Mouse (Mus musculus): ENCODE data around the gene Rtkn. TPM values are rescaled to one million over a fixed set of nuclear protein-coding genes. Genes with fewer than 3 reads are reported as not detected.

Rtkn gene
- polyA plus RNA-seq, 1 experiment from 2014 or later, result 26.1 TPM

- H3K4me2 ChIP-seq (ENCODE audit: low read depth, low read length), result no peak overlapping the region
- H3K27me3 ChIP-seq (replicated peaks; ENCODE audit: control insufficient read depth, insufficient read depth, low read length), result no peaks in the 10 kb centered on the region
- no peak overlapping the region for H3K4me3 ChIP-seq (ENCODE audit: low read length)
- no peaks in the 10 kb centered on the region for H3K9me3 ChIP-seq (ENCODE audit: control insufficient read depth, low read length)
- H3K36me3 ChIP-seq (ENCODE audit: control insufficient read depth, insufficient read depth, low read length), result no peaks in the 10 kb centered on the region
- H3K27ac ChIP-seq (ENCODE audit: low read length), result no peak overlapping the region
- 84% methylated on average over 8 of the region's 8 CpGs for WGBS
- ATAC-seq, result no peak
- H3K9ac ChIP-seq (ENCODE audit: low read depth, low read length), result no peak overlapping the region
- H3K4me1 ChIP-seq (ENCODE audit: control insufficient read depth, insufficient read depth, low read length), result peaks cover 10% of the 10 kb centered on the region
Measured at GRCm38 (mm10) chr6:83175996-83176395, 40.7 kb downstream of the Rtkn start.

- peak overlapping the region; percentile 45 for H3K4me2 ChIP-seq (ENCODE audit: low read depth, low read length)
- 29% methylated on average over 12 of the region's 12 CpGs for WGBS
- peaks cover 3% of the 10 kb centered on the region; the same call in 1 of the 2 replicates for H3K36me3 ChIP-seq (ENCODE audit: control insufficient read depth, insufficient read depth, low read length)
- H3K9me3 ChIP-seq (ENCODE audit: control insufficient read depth, low read length), result no peaks in the 10 kb centered on the region
- H3K4me3 ChIP-seq (ENCODE audit: low read length), result peak overlapping the region; percentile 32
- no peaks in the 10 kb centered on the region for H3K27me3 ChIP-seq (replicated peaks; ENCODE audit: control insufficient read depth, insufficient read depth, low read length)
- H3K4me1 ChIP-seq (ENCODE audit: control insufficient read depth, insufficient read depth, low read length), result peaks cover 10% of the 10 kb centered on the region
- H3K27ac ChIP-seq (ENCODE audit: low read length), result no peak overlapping the region
- peak overlapping the region; percentile 63 for H3K9ac ChIP-seq (ENCODE audit: low read depth, low read length)
- ATAC-seq, result peak; percentile 62
Measured at GRCm38 (mm10) chr6:83179390-83180117, 44.3 kb downstream of the Rtkn start.

- Histone ChIP-seq H3K4me1 (ENCODE audit: control insufficient read depth, insufficient read depth, low read length) (peaks cover 14% of the 10 kb centered on the region), H3K9me3 (ENCODE audit: control insufficient read depth, low read length) (no peaks in the 10 kb centered on the region), H3K36me3 (ENCODE audit: control insufficient read depth, insufficient read depth, low read length) (peaks cover 3% of the 10 kb centered on the region; the same call in 1 of the 2 replicates), H3K4me3 (ENCODE audit: low read length) (no peak overlapping the region), H3K27ac (ENCODE audit: low read length) (no peak overlapping the region), H3K9ac (ENCODE audit: low read depth, low read length) (no peak overlapping the region), H3K4me2 (ENCODE audit: low read depth, low read length) (no peak overlapping the region), H3K27me3 (replicated peaks; ENCODE audit: control insufficient read depth, insufficient read depth, low read length) (no peaks in the 10 kb centered on the region)
- WGBS, result 79% methylated on average over 6 of the region's 6 CpGs
- ATAC-seq, result no peak
Measured at GRCm38 (mm10) chr6:83180605-83181004, 45.3 kb downstream of the Rtkn start.

GRCm38 (mm10) chr6:83184858-83185435 is 49.7 kb downstream of the Rtkn start:
- Histone ChIP-seq H3K27me3 (replicated peaks; ENCODE audit: control insufficient read depth, insufficient read depth, low read length) (no peaks in the 10 kb centered on the region), H3K36me3 (ENCODE audit: control insufficient read depth, insufficient read depth, low read length) (peaks cover 4% of the 10 kb centered on the region; the same call in 1 of the 2 replicates), H3K4me1 (ENCODE audit: control insufficient read depth, insufficient read depth, low read length) (peaks cover 7% of the 10 kb centered on the region), H3K9me3 (ENCODE audit: control insufficient read depth, low read length) (no peaks in the 10 kb centered on the region), H3K4me3 (ENCODE audit: low read length) (no peak overlapping the region), H3K4me2 (ENCODE audit: low read depth, low read length) (no peak overlapping the region), H3K9ac (ENCODE audit: low read depth, low read length) (no peak overlapping the region), H3K27ac (ENCODE audit: low read length) (no peak overlapping the region)
- 94% methylated on average over 3 of the region's 3 CpGs for WGBS
- ATAC-seq, result no peak

GRCm38 (mm10) chr6:83185895-83186861 is 50.9 kb downstream of the Rtkn start:
- no peak overlapping the region for H3K27ac ChIP-seq (ENCODE audit: low read length)
- H3K4me3 ChIP-seq (ENCODE audit: low read length), result peak overlapping the region; percentile 13; the same call in 1 of the 2 replicates
- H3K4me2 ChIP-seq (ENCODE audit: low read depth, low read length), result peak overlapping the region; percentile 33; the same call in 1 of the 2 replicates
- H3K9me3 ChIP-seq (ENCODE audit: control insufficient read depth, low read length), result no peaks in the 10 kb centered on the region
- peaks cover 6% of the 10 kb centered on the region; the same call in 1 of the 2 replicates for H3K4me1 ChIP-seq (ENCODE audit: control insufficient read depth, insufficient read depth, low read length)
- 19% methylated on average over 25 of the region's 25 CpGs for WGBS
- H3K27me3 ChIP-seq (replicated peaks; ENCODE audit: control insufficient read depth, insufficient read depth, low read length), result no peaks in the 10 kb centered on the region
- ATAC-seq, result peak; percentile 76
- H3K9ac ChIP-seq (ENCODE audit: low read depth, low read length), result 0 out of 2 replicates have a peak overlapping the region, but pooled peaks have one; percentile 26
- H3K36me3 ChIP-seq (ENCODE audit: control insufficient read depth, insufficient read depth, low read length), result peaks cover 7% of the 10 kb centered on the region

GRCm38 (mm10) chr6:83186946-83187345 is 51.7 kb downstream of the Rtkn start:
- 89% methylated on average over 2 of the region's 2 CpGs for whole genome bisulfite sequencing

GRCm38 (mm10) chr6:83193571-83193970 is 58.3 kb downstream of the Rtkn start:
- H3K4me3 ChIP-seq (ENCODE audit: low read length), result no peak overlapping the region
- no peak overlapping the region for H3K4me2 ChIP-seq (ENCODE audit: low read depth, low read length)
- no peaks in the 10 kb centered on the region for H3K4me1 ChIP-seq (ENCODE audit: control insufficient read depth, insufficient read depth, low read length)
- 87% methylated on average over 7 of the region's 7 CpGs for WGBS
- no peak overlapping the region for H3K9ac ChIP-seq (ENCODE audit: low read depth, low read length)
- H3K9me3 ChIP-seq (ENCODE audit: control insufficient read depth, low read length), result no peaks in the 10 kb centered on the region
- H3K36me3 ChIP-seq (ENCODE audit: control insufficient read depth, insufficient read depth, low read length), result peaks cover 32% of the 10 kb centered on the region
- no peak for ATAC-seq
- H3K27me3 ChIP-seq (replicated peaks; ENCODE audit: control insufficient read depth, insufficient read depth, low read length), result no peaks in the 10 kb centered on the region
- no peak overlapping the region for H3K27ac ChIP-seq (ENCODE audit: low read length)

More at GRCm38 (mm10) chr6:83186946-83187345, 51.7 kb downstream of the Rtkn start:
- peaks cover 6% of the 10 kb centered on the region; the same call in 1 of the 2 replicates for H3K4me1 ChIP-seq (ENCODE audit: control insufficient read depth, insufficient read depth, low read length)
- H3K4me2 ChIP-seq (ENCODE audit: low read depth, low read length), result no peak overlapping the region
- H3K36me3 ChIP-seq (ENCODE audit: control insufficient read depth, insufficient read depth, low read length), result peaks cover 7% of the 10 kb centered on the region
- ATAC-seq, result no peak
- H3K27me3 ChIP-seq (replicated peaks; ENCODE audit: control insufficient read depth, insufficient read depth, low read length), result no peaks in the 10 kb centered on the region
- H3K9me3 ChIP-seq (ENCODE audit: control insufficient read depth, low read length), result no peaks in the 10 kb centered on the region
- no peak overlapping the region for H3K9ac ChIP-seq (ENCODE audit: low read depth, low read length)
- H3K4me3 ChIP-seq (ENCODE audit: low read length), result no peak overlapping the region
- no peak overlapping the region for H3K27ac ChIP-seq (ENCODE audit: low read length)

- no peak overlapping the region for H3K9ac ChIP-seq (ENCODE audit: low read depth, low read length)
- H3K36me3 ChIP-seq (ENCODE audit: control insufficient read depth, insufficient read depth, low read length), result peaks cover 28% of the 10 kb centered on the region
- no peak for ATAC-seq
- H3K4me3 ChIP-seq (ENCODE audit: low read length), result no peak overlapping the region
- H3K27ac ChIP-seq (ENCODE audit: low read length), result no peak overlapping the region
- no peaks in the 10 kb centered on the region for H3K9me3 ChIP-seq (ENCODE audit: control insufficient read depth, low read length)
- H3K27me3 ChIP-seq (replicated peaks; ENCODE audit: control insufficient read depth, insufficient read depth, low read length), result no peaks in the 10 kb centered on the region
- 51% methylated on average over 15 of the region's 15 CpGs for WGBS
- H3K4me1 ChIP-seq (ENCODE audit: control insufficient read depth, insufficient read depth, low read length), result no peaks in the 10 kb centered on the region
- no peak overlapping the region for H3K4me2 ChIP-seq (ENCODE audit: low read depth, low read length)
Measured at GRCm38 (mm10) chr6:83197345-83198004, 62.2 kb downstream of the Rtkn start.

All from intestine, embryonic 16.5 days (tissue).